Mouse (Mus musculus) kidney, embryonic 15.5 days (tissue): ENCODE measurements around the gene Hspe1. TPM values are rescaled to one million over a fixed set of nuclear protein-coding genes. Genes with fewer than 3 reads are reported as not detected.
A peak's percentile ranks its signal among the peaks of the same experiment; 100 is the strongest.
"Not testable (repeated sequence)": the region's sequence is repeated elsewhere in the genome, so short reads cannot be mapped to it uniquely, and the experiment has no call there.

Experiments
- ATAC-seq: fragments of 200-750 bp; cut with Nextera tagmentation; replicated peaks from 2 replicates; pipeline ENCODE4 v1.8.0; 2017; ENCODE audit warnings: moderate TSS enrichment; ENCODE audit not compliant: low FRiP score
- H3K27ac ChIP-seq: fragments of 300-500 bp; sonication (generic); 2 replicates; pipeline ENCODE4 v1.5.1; 2015; ENCODE audit warnings: mild to moderate bottlenecking, inconsistent platforms
- H3K27me3 ChIP-seq: fragments of 300-500 bp; sonication (generic); 2 replicates; pipeline ENCODE4 v1.6.1; 2015; ENCODE audit warnings: inconsistent platforms
- H3K36me3 ChIP-seq: fragments of 300-500 bp; sonication (generic); 2 replicates; pipeline ENCODE4 v1.6.1; 2015; ENCODE audit warnings: inconsistent platforms
- H3K4me1 ChIP-seq: fragments of 300-500 bp; sonication (generic); 2 replicates; pipeline ENCODE4 v1.6.1; 2015; ENCODE audit warnings: inconsistent platforms
- H3K4me2 ChIP-seq: fragments of 300-500 bp; sonication (generic); 2 replicates; pipeline ENCODE4 v1.6.1; 2015; ENCODE audit warnings: moderate library complexity, mild to moderate bottlenecking, inconsistent platforms
- H3K4me3 ChIP-seq: fragments of 300-500 bp; sonication (generic); replicated peaks from 2 replicates; pipeline ENCODE4 v1.5.1; 2015; ENCODE audit warnings: mild to moderate bottlenecking, inconsistent platforms
- H3K9ac ChIP-seq: fragments of 300-500 bp; sonication (generic); 2 replicates; pipeline ENCODE4 v1.6.1; 2015; ENCODE audit warnings: mild to moderate bottlenecking, inconsistent platforms
- H3K9me3 ChIP-seq: fragments of 300-500 bp; sonication (generic); replicated peaks from 2 replicates; pipeline ENCODE4 v1.6.1; 2016; ENCODE audit warnings: inconsistent platforms
- WGBS: fragments of 180-500 bp; shearing (Covaris S2); methylation state at CpG from one replicate; pipeline ENCODE4 v1.1.7; 2015; ENCODE audit warnings: mixed read lengths; 5-methylcytosine and 5-hydroxymethylcytosine counted together
- polyA plus RNA-seq: library from polyadenylated mRNA; unstranded; fragments of >200 nt; fragmentation: Nextera tagmentation; extraction: Ambion mirVana; gene quantifications from 2 replicates; pipeline ENCODE4 v1.2.1, GENCODE M21; 2015

Gene Hspe1
- polyA plus RNA-seq, 1 experiment from 2014 or later, result 501 TPM

GRCm38 (mm10) chr1:55124136-55124535 is 36.2 kb downstream of the Hspe1 start:
- not testable (repeated sequence) for H3K9me3 ChIP-seq, H3K4me3 ChIP-seq, H3K4me2 ChIP-seq, H3K36me3 ChIP-seq, ATAC-seq, H3K27me3 ChIP-seq, H3K9ac ChIP-seq, H3K27ac ChIP-seq, H3K4me1 ChIP-seq
- 97% methylated on average over 2 of the region's 2 CpGs for WGBS

GRCm38 (mm10) chr1:55129716-55130115 is 41.8 kb downstream of the Hspe1 start:
- Histone ChIP-seq H3K9ac (no peak overlapping the region), H3K9me3 (no peaks in the 10 kb centered on the region), H3K4me2 (no peak overlapping the region), H3K27me3 (no peaks in the 10 kb centered on the region), H3K4me3 (no peak overlapping the region), H3K27ac (no peak overlapping the region), H3K36me3 (peaks cover 6% of the 10 kb centered on the region), H3K4me1 (peaks cover 16% of the 10 kb centered on the region)
- 96% methylated on average over 5 of the region's 5 CpGs for WGBS
- no peak for ATAC-seq

GRCm38 (mm10) chr1:55130190-55130916 is 42.4 kb downstream of the Hspe1 start:
- no peaks in the 10 kb centered on the region for H3K27me3 ChIP-seq
- peak overlapping the region; percentile 45 for H3K9ac ChIP-seq
- no peak for ATAC-seq
- 64% methylated on average over 10 of the region's 10 CpGs for WGBS
- peak overlapping the region; percentile 67 for H3K4me2 ChIP-seq
- peaks cover 9% of the 10 kb centered on the region for H3K36me3 ChIP-seq
- H3K4me1 ChIP-seq, result peaks cover 16% of the 10 kb centered on the region
- peak overlapping the region; percentile 99 for H3K4me3 ChIP-seq
- H3K9me3 ChIP-seq, result no peaks in the 10 kb centered on the region
- H3K27ac ChIP-seq, result peak overlapping the region; percentile 99

GRCm38 (mm10) chr1:55130943-55131401 is 43.0 kb downstream of the Hspe1 start, which contains the start of gene Mob4:
TSS of gene Mob4 (plus strand) at chr1:55131231.
- Histone ChIP-seq H3K27me3 (no peaks in the 10 kb centered on the region), H3K4me1 (peaks cover 16% of the 10 kb centered on the region), H3K9ac (peak within 1 kb of the TSS; percentile 98), H3K36me3 (peaks cover 15% of the 10 kb centered on the region), H3K4me2 (peak within 1 kb of the TSS; percentile 67), H3K27ac (peak within 1 kb of the TSS; percentile 99), H3K9me3 (no peaks in the 10 kb centered on the region), H3K4me3 (peak within 1 kb of the TSS; percentile 99)
- under 1% methylated on average over 41 of the region's 42 CpGs for WGBS
- ATAC-seq, result peak; percentile 97

- Histone ChIP-seq H3K27ac (peak overlapping the region; percentile 99), H3K27me3 (no peaks in the 10 kb centered on the region)
- under 1% methylated on average over 44 of the region's 47 CpGs for WGBS
Measured at GRCm38 (mm10) chr1:55131424-55132014, 43.6 kb downstream of the Hspe1 start.

GRCm38 (mm10) chr1:55132308-55132707 is 44.4 kb downstream of the Hspe1 start:
- Histone ChIP-seq H3K27ac (0 out of 2 replicates have a peak overlapping the region, but pooled peaks have one; percentile 99), H3K9me3 (no peaks in the 10 kb centered on the region), H3K4me2 (peak overlapping the region; percentile 67), H3K9ac (peak overlapping the region; percentile 98), H3K4me1 (peaks cover 16% of the 10 kb centered on the region), H3K27me3 (no peaks in the 10 kb centered on the region), H3K4me3 (peak overlapping the region; percentile 99), H3K36me3 (peaks cover 20% of the 10 kb centered on the region)
- ATAC-seq, result no peak
- 62% methylated on average over 4 of the region's 4 CpGs for WGBS

More at GRCm38 (mm10) chr1:55131424-55132014, 43.6 kb downstream of the Hspe1 start:
- H3K9me3 ChIP-seq, result no peaks in the 10 kb centered on the region
- H3K4me1 ChIP-seq, result peaks cover 16% of the 10 kb centered on the region
- peaks cover 15% of the 10 kb centered on the region for H3K36me3 ChIP-seq
- H3K4me3 ChIP-seq, result peak overlapping the region; percentile 99
- H3K4me2 ChIP-seq, result peak overlapping the region; percentile 67
- H3K9ac ChIP-seq, result peak overlapping the region; percentile 98
- ATAC-seq, result peak; percentile 92

GRCm38 (mm10) chr1:55133173-55133572 is 45.2 kb downstream of the Hspe1 start:
- WGBS, result 60% methylated on average over 2 of the region's 2 CpGs
- no peak for ATAC-seq
- H3K27me3 ChIP-seq, result no peaks in the 10 kb centered on the region
- no peak overlapping the region for H3K27ac ChIP-seq
- peaks cover 27% of the 10 kb centered on the region for H3K36me3 ChIP-seq
- no peak overlapping the region for H3K9ac ChIP-seq
- H3K4me1 ChIP-seq, result peaks cover 16% of the 10 kb centered on the region
- H3K4me3 ChIP-seq, result no peak overlapping the region
- peak overlapping the region; percentile 20; the same call in 1 of the 2 replicates for H3K4me2 ChIP-seq
- no peaks in the 10 kb centered on the region for H3K9me3 ChIP-seq

GRCm38 (mm10) chr1:55134301-55134700 is 46.4 kb downstream of the Hspe1 start:
- Histone ChIP-seq H3K4me3 (no peak overlapping the region), H3K36me3 (peaks cover 34% of the 10 kb centered on the region), H3K27ac (no peak overlapping the region), H3K27me3 (no peaks in the 10 kb centered on the region), H3K9me3 (no peaks in the 10 kb centered on the region), H3K4me2 (no peak overlapping the region), H3K4me1 (peaks cover 16% of the 10 kb centered on the region), H3K9ac (no peak overlapping the region)
- ATAC-seq, result no peak
- 84% methylated on average over 3 of the region's 3 CpGs for WGBS

GRCm38 (mm10) chr1:55135846-55136245 is 47.9 kb downstream of the Hspe1 start:
- H3K9ac ChIP-seq, result no peak overlapping the region
- no peak for ATAC-seq
- H3K4me3 ChIP-seq, result no peak overlapping the region
- peaks cover 48% of the 10 kb centered on the region for H3K36me3 ChIP-seq
- WGBS, result 96% methylated on average over 1 of the region's 1 CpGs
- no peaks in the 10 kb centered on the region for H3K9me3 ChIP-seq
- peaks cover 16% of the 10 kb centered on the region for H3K4me1 ChIP-seq
- H3K27ac ChIP-seq, result no peak overlapping the region
- H3K4me2 ChIP-seq, result no peak overlapping the region
- H3K27me3 ChIP-seq, result no peaks in the 10 kb centered on the region

Other genes starting within 250 kb of the Hspe1 start
- 7.4 and 7.9 TPM in 2 replicates for gene Ankrd44, start 161.7 kb upstream of the Hspe1 start, polyA plus RNA-seq
- gene Sf3b1, start 60.7 kb upstream of the Hspe1 start, polyA plus RNA-seq, result 301 and 326 TPM in 2 replicates
- 14.7 and 16.4 TPM in 2 replicates for gene Coq10b, start 35.4 kb upstream of the Hspe1 start, polyA plus RNA-seq
- 484 and 494 TPM in 2 replicates for gene Hspd1, start 111 bp downstream of the Hspe1 start, polyA plus RNA-seq
- gene Mob4, start 43.1 kb downstream of the Hspe1 start, polyA plus RNA-seq, result 143 and 146 TPM in 2 replicates
- gene Rftn2, start 138.7 kb downstream of the Hspe1 start, polyA plus RNA-seq, result 7.6 and 8.4 TPM in 2 replicates
- gene Mars2, start 149.0 kb downstream of the Hspe1 start, polyA plus RNA-seq, result 2.4 and 2.5 TPM in 2 replicates